Mouse (Mus musculus) liver, adult 2 months (tissue): Measurements from ENCODE around the gene Adgre5.

Experiments used
- CTCF ChIP-seq: fragments of 200-500 bp; IDR thresholded peaks from 2 replicates; pipeline ENCODE4 v1.5.1; 2011; ENCODE audit warnings: low read depth, low read length, control low read depth
- POLR2A ChIP-seq: fragments of 200-500 bp; IDR thresholded peaks from 2 replicates; pipeline ENCODE4 v1.6.1; 2011; ENCODE audit warnings: low read length, control low read depth; ENCODE audit not compliant: insufficient read depth; ENCODE audit errors: extremely low read depth

- TF ChIP-seq CTCF (no peak), POLR2A (no peak)
These were observed 30.7 kb upstream of the Adgre5 start for GRCm38 (mm10) chr8:83771791-83772190.
